Mouse (Mus musculus): Measurements from ENCODE around the gene Ppp2r2d. TPM values are rescaled to one million over a fixed set of nuclear protein-coding genes. Genes with fewer than 3 reads are reported as not detected.

Ppp2r2d gene
- polyA plus RNA-seq, 1 experiment: 29.0 TPM

- H3K27ac ChIP-seq (ENCODE audit: control insufficient read depth, insufficient read depth, low read length): no peak overlapping the region
- no peak overlapping the region for H3K4me3 ChIP-seq (ENCODE audit: control insufficient read depth, insufficient read depth, low read length)
- H3K36me3 ChIP-seq (ENCODE audit: control insufficient read depth, insufficient read depth, low read length): no peaks in the 10 kb centered on the region
- TF ChIP-seq POLR2A (IDR thresholded peaks at IDR 0.05; ENCODE audit: control insufficient read depth, extremely low read depth, insufficient read depth, low read length, poor library complexity) (no peak), CTCF (IDR thresholded peaks at IDR 0.05; ENCODE audit: borderline replicate concordance, control insufficient read depth, extremely low read depth, insufficient read depth, low read length, poor library complexity) (no peak)
- no peak for DNase-seq
- H3K27me3 ChIP-seq (ENCODE audit: control insufficient read depth, insufficient read depth, low read length): no peaks in the 10 kb centered on the region
- WGBS: 44% methylated on average over 8 of the region's 8 CpGs
- H3K4me1 ChIP-seq (replicated peaks; ENCODE audit: control insufficient read depth, insufficient read depth, low read length): peaks cover 19% of the 10 kb centered on the region
Observed at GRCm38 (mm10) chr7:138845111-138845510, 768 bp upstream of the Ppp2r2d start.

- Histone ChIP-seq H3K27me3 (ENCODE audit: control insufficient read depth, insufficient read depth, low read length) (no peaks in the 10 kb centered on the region), H3K27ac (ENCODE audit: control insufficient read depth, insufficient read depth, low read length) (no peak overlapping the region), H3K4me3 (ENCODE audit: control insufficient read depth, insufficient read depth, low read length) (peak overlapping the region; percentile 70), H3K36me3 (ENCODE audit: control insufficient read depth, insufficient read depth, low read length) (no peaks in the 10 kb centered on the region), H3K4me1 (replicated peaks; ENCODE audit: control insufficient read depth, insufficient read depth, low read length) (peaks cover 19% of the 10 kb centered on the region)
- no peak for DNase-seq
- WGBS: 2% methylated on average over 56 of the region's 61 CpGs
- TF ChIP-seq POLR2A (IDR thresholded peaks at IDR 0.05; ENCODE audit: control insufficient read depth, extremely low read depth, insufficient read depth, low read length, poor library complexity) (no peak), CTCF (IDR thresholded peaks at IDR 0.05; ENCODE audit: borderline replicate concordance, control insufficient read depth, extremely low read depth, insufficient read depth, low read length, poor library complexity) (no peak)
Observed at GRCm38 (mm10) chr7:138846502-138846991, 668 bp downstream of the Ppp2r2d start.

GRCm38 (mm10) chr7:138847316-138848027 lies 1.6 kb downstream of the Ppp2r2d start:
- Histone ChIP-seq H3K36me3 (ENCODE audit: control insufficient read depth, insufficient read depth, low read length) (no peaks in the 10 kb centered on the region), H3K27me3 (ENCODE audit: control insufficient read depth, insufficient read depth, low read length) (no peaks in the 10 kb centered on the region), H3K4me1 (replicated peaks; ENCODE audit: control insufficient read depth, insufficient read depth, low read length) (peaks cover 19% of the 10 kb centered on the region), H3K4me3 (ENCODE audit: control insufficient read depth, insufficient read depth, low read length) (peak overlapping the region; percentile 70), H3K27ac (ENCODE audit: control insufficient read depth, insufficient read depth, low read length) (no peak overlapping the region)
- no peak for TF ChIP-seq CTCF (IDR thresholded peaks at IDR 0.05; ENCODE audit: borderline replicate concordance, control insufficient read depth, extremely low read depth, insufficient read depth, low read length, poor library complexity)
- DNase-seq: no peak
- 65% methylated on average over 13 of the region's 13 CpGs for WGBS

- TF ChIP-seq CTCF (IDR thresholded peaks at IDR 0.05; ENCODE audit: borderline replicate concordance, control insufficient read depth, extremely low read depth, insufficient read depth, low read length, poor library complexity) (no peak), POLR2A (IDR thresholded peaks at IDR 0.05; ENCODE audit: control insufficient read depth, extremely low read depth, insufficient read depth, low read length, poor library complexity) (no peak)
- Histone ChIP-seq H3K27me3 (ENCODE audit: control insufficient read depth, insufficient read depth, low read length) (no peaks in the 10 kb centered on the region), H3K4me3 (ENCODE audit: control insufficient read depth, insufficient read depth, low read length) (no peak overlapping the region), H3K27ac (ENCODE audit: control insufficient read depth, insufficient read depth, low read length) (no peak overlapping the region), H3K4me1 (replicated peaks; ENCODE audit: control insufficient read depth, insufficient read depth, low read length) (peaks cover 19% of the 10 kb centered on the region), H3K36me3 (ENCODE audit: control insufficient read depth, insufficient read depth, low read length) (0 out of 2 replicates have a peak, but pooled peaks cover 4% of the 10 kb centered on the region)
- DNase-seq: no peak
- WGBS: 88% methylated on average over 7 of the region's 7 CpGs
Observed at GRCm38 (mm10) chr7:138848028-138848920, 2.4 kb downstream of the Ppp2r2d start.

GRCm38 (mm10) chr7:138850083-138850482 lies 4.2 kb downstream of the Ppp2r2d start:
- Histone ChIP-seq H3K36me3 (ENCODE audit: control insufficient read depth, insufficient read depth, low read length) (0 out of 2 replicates have a peak, but pooled peaks cover 4% of the 10 kb centered on the region), H3K4me1 (replicated peaks; ENCODE audit: control insufficient read depth, insufficient read depth, low read length) (peaks cover 17% of the 10 kb centered on the region), H3K4me3 (ENCODE audit: control insufficient read depth, insufficient read depth, low read length) (no peak overlapping the region), H3K27ac (ENCODE audit: control insufficient read depth, insufficient read depth, low read length) (no peak overlapping the region), H3K27me3 (ENCODE audit: control insufficient read depth, insufficient read depth, low read length) (no peaks in the 10 kb centered on the region)
- no peak for DNase-seq
- TF ChIP-seq POLR2A (IDR thresholded peaks at IDR 0.05; ENCODE audit: control insufficient read depth, extremely low read depth, insufficient read depth, low read length, poor library complexity) (no peak), CTCF (IDR thresholded peaks at IDR 0.05; ENCODE audit: borderline replicate concordance, control insufficient read depth, extremely low read depth, insufficient read depth, low read length, poor library complexity) (no peak)

GRCm38 (mm10) chr7:138853417-138854031 lies 7.6 kb downstream of the Ppp2r2d start:
- TF ChIP-seq POLR2A (IDR thresholded peaks at IDR 0.05; ENCODE audit: control insufficient read depth, extremely low read depth, insufficient read depth, low read length, poor library complexity): no peak
- no peak for TF ChIP-seq CTCF (IDR thresholded peaks at IDR 0.05; ENCODE audit: borderline replicate concordance, control insufficient read depth, extremely low read depth, insufficient read depth, low read length, poor library complexity)
- no peak overlapping the region for H3K4me3 ChIP-seq (ENCODE audit: control insufficient read depth, insufficient read depth, low read length)
- DNase-seq: no peak
- 0 out of 2 replicates have a peak, but pooled peaks cover 4% of the 10 kb centered on the region for H3K36me3 ChIP-seq (ENCODE audit: control insufficient read depth, insufficient read depth, low read length)
- no peaks in the 10 kb centered on the region for H3K4me1 ChIP-seq (replicated peaks; ENCODE audit: control insufficient read depth, insufficient read depth, low read length)
- H3K27ac ChIP-seq (ENCODE audit: control insufficient read depth, insufficient read depth, low read length): no peak overlapping the region
- WGBS: 96% methylated on average over 4 of the region's 4 CpGs
- no peaks in the 10 kb centered on the region for H3K27me3 ChIP-seq (ENCODE audit: control insufficient read depth, insufficient read depth, low read length)

All from thymus, adult 2 months (tissue).